Mouse (Mus musculus) left cerebral cortex, adult 2 months (tissue): ENCODE data around the gene Tbc1d7. TPM values are rescaled to one million over a fixed set of nuclear protein-coding genes. Genes with fewer than 3 reads are reported as not detected.

Experiments
- DNase-seq, 2 experiments: peaks; one replicate each; pipeline ENCODE4 v3.0.0; 2021 to 2022; ENCODE audit warnings: low spot score in 2 of 2, mixed read lengths in 1 of 2; ENCODE audit errors: extremely low spot score in 1 of 2
- H3K27ac ChIP-seq: fragments of 200-600 bp; 2 replicates; pipeline ENCODE4 v1.8.1; 2022
- H3K4me3 ChIP-seq: fragments of 200-600 bp; 2 replicates; pipeline ENCODE4 v1.8.1; 2022
- CTCF ChIP-seq: fragments of 200-600 bp; IDR thresholded peaks from 2 replicates; pipeline ENCODE4 v1.8.1; 2022; ENCODE audit warnings: antibody characterized with exemption, mild to moderate bottlenecking, moderate library complexity
- intact Hi-C: fragments of 180-260 bp; cut with DNase I; formaldehyde crosslinking; loops from one replicate; pipeline ENCODE4 v1.15.1; 2025
- total RNA-seq, 2 experiments: library from RNA; stranded (reverse); gene quantifications; 2 replicates each; pipeline ENCODE4 v1.2.3; 2021

Tbc1d7 gene
- total RNA-seq, 2 experiments from 2014 or later = 23.4 to 29.0 TPM

DNA sequence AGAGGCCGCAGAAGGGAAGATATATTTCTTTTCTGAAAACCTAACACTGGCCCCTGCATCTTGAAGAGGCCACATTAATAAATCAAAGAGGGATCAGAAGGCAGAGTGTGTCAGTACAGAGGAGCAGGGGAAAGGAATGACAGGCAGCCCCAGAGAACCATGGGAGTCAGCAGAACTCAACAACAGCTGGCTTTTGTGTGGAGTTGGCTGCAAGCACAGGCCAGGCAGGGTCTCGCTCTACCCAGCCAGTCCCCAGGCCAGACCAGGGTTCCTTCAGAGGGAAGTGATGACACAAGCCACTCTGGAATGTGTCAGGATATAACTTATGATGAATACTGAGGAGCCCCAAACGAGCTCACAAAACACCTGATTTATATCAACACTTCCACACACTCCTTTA lies 11.9 kb downstream of the Tbc1d7 start:
- no peak for TF ChIP-seq CTCF
- intact Hi-C loops = no loop called here
- Histone ChIP-seq H3K4me3 (no peak overlapping the region), H3K27ac (no peak overlapping the region)
- DNase-seq = no peak

GRCm38 (mm10) chr13:43158281-43158680 lies 13.0 kb downstream of the Tbc1d7 start:
- H3K27ac ChIP-seq = no peak overlapping the region
- no peak for DNase-seq
- TF ChIP-seq CTCF = no peak
- intact Hi-C loops = no loop called here
- H3K4me3 ChIP-seq = no peak overlapping the region

- Histone ChIP-seq H3K27ac (no peak overlapping the region), H3K4me3 (no peak overlapping the region)
- DNase-seq = no peak
- no peak for TF ChIP-seq CTCF
- intact Hi-C loops = no loop called here
Measured at GRCm38 (mm10) chr13:43157370-43157769, 13.9 kb downstream of the Tbc1d7 start.

GRCm38 (mm10) chr13:43152005-43152520 lies 19.2 kb downstream of the Tbc1d7 start:
- H3K27ac ChIP-seq = no peak overlapping the region
- no peak overlapping the region for H3K4me3 ChIP-seq
- intact Hi-C loops = no loop called here
- DNase-seq = no peak
- TF ChIP-seq CTCF = no peak

DNA sequence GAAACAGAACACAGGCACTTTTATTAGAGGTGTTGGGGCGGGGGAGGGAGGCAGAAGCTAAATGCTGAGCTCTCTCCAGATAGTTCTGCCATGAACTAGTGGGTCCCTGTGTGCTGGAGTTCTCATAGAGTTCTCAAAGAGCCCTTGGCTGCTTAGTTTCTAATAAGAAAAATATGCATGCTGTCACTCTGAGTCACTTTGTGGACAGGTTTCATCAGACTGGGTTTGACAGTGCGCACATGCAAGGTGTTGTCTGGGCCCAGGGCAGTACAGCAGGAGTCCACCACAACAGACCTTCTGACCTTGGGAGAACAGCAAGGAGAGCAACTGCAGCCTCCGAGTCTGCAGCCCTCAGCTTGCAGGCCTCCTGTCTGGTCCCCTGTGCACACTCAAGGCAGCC lies 21.6 kb downstream of the Tbc1d7 start:
- TF ChIP-seq CTCF = no peak
- Histone ChIP-seq H3K4me3 (no peak overlapping the region), H3K27ac (no peak overlapping the region)
- intact Hi-C loops = no loop called here
- no peak for DNase-seq

- Histone ChIP-seq H3K27ac (no peak overlapping the region; the same call in 1 of the 2 replicates), H3K4me3 (no peak overlapping the region)
- intact Hi-C loops = no loop called here
- no peak for TF ChIP-seq CTCF
- no peak for DNase-seq
Measured at GRCm38 (mm10) chr13:43148692-43149091, 22.6 kb downstream of the Tbc1d7 start.

DNA sequence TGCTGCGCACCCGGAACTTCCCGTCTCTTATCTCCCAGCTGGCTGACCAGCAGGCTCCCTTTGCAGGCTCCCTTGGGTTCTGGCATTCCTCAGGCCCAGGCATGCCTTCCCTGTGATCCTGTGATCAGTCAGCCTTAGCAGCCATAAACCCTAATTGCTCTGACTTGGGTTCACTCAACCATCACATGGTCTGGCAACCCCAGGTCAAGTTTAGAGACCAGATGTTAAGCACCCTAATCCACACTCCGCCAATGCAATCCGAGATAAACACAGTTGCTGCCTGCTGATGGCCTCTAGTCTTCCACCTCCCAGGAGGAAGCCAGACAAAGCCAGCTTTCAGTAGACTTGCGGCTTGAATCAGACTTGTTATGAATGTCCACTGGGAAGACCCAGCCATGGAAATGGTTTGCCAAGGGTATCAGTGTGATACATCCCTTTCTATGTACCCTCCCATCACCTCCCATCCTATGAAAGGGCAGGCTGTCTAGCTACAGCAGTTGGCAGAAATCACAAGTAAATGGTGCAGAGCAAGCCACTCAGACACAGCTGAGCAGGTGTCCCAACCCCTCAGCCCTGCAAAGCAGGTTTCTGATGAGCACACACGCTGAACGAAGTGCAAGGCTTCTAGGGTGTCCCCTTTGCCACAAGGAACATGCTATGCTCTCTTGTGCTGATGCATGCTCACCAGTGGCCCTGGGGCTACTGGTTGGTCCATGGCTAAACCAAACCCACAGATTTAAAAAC lies 24.6 kb downstream of the Tbc1d7 start:
- H3K27ac ChIP-seq = no peak overlapping the region
- no peak overlapping the region for H3K4me3 ChIP-seq
- intact Hi-C loops = no loop called here
- DNase-seq = no peak
- TF ChIP-seq CTCF = no peak

- intact Hi-C loops = no loop called here
- no peak for DNase-seq
- TF ChIP-seq CTCF = no peak
- H3K4me3 ChIP-seq = no peak overlapping the region
- peak overlapping the region; percentile 51 for H3K27ac ChIP-seq
Measured at GRCm38 (mm10) chr13:43144720-43145418, 26.4 kb downstream of the Tbc1d7 start.

- no peak overlapping the region for H3K4me3 ChIP-seq
- H3K27ac ChIP-seq = no peak overlapping the region
- intact Hi-C loops = no loop called here
- DNase-seq = no peak
- TF ChIP-seq CTCF = no peak
Measured at GRCm38 (mm10) chr13:43134468-43134867, 36.8 kb downstream of the Tbc1d7 start.

DNA sequence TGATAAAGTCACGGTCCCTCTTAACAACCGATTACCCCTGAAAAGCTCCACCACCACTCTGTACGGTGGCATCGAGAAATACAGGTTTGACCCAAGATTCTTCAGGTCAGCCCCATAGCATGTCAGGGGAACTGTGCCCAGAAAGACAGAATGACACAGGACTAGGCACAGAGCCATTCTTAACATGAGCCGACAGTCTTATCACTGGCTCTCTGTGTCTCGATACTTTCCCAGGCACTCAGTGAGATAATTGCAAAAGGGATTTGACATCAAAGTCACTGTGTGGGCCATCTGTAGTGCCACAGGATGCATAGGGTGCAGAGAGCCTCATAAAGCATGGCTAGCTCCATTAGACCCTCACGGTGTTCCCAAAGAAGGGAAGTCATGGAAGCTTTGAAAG lies 37.9 kb downstream of the Tbc1d7 start:
- H3K27ac ChIP-seq = no peak overlapping the region
- TF ChIP-seq CTCF = no peak
- no peak for DNase-seq
- no peak overlapping the region for H3K4me3 ChIP-seq
- intact Hi-C loops = no loop called here

DNA sequence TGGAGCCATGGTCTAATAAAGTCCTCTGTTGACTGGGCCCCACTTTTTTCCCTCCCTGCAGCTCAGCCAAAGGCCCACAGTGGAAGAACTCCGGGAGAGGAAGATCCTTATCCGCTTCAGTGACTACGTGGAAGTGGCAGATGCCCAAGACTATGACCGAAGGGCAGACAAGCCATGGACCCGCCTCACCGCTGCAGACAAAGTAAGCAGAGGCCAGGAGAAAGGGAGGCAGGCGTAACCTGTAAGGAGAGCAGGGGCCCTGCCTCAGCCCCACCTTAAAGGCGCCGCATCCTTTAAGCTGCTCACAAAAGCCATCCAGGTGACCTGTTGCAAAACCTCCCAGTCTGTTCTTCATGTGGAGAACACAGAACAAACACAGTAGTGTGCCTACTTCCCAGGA lies 38.4 kb downstream of the Tbc1d7 start:
- no peak overlapping the region for H3K27ac ChIP-seq
- H3K4me3 ChIP-seq = no peak overlapping the region
- no peak for DNase-seq
- intact Hi-C loops = no loop called here
- TF ChIP-seq CTCF = no peak

DNA sequence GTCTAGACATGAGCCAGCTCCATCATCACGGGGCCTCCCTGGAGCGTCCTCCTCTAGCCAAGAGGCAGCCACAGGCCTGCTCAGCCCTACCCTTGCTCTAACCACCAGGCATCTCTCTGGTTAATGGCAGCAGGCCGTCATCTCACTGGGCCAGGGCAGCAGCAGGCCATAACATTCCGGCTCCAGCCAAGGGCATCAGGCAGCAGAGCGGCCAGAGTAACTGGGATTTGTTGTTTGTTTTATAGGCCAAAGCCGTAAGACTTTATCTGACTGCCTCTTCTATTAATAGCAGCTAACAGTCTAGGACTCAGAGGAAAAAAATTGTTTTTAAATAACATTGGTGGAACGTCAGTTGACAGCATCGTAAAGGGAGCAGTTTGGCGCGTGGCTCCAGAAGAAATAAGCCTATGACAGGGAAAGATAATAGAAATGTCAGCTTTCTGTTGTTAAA lies 39.5 kb downstream of the Tbc1d7 start:
- no peak for TF ChIP-seq CTCF
- Histone ChIP-seq H3K27ac (no peak overlapping the region), H3K4me3 (no peak overlapping the region)
- no peak for DNase-seq
- intact Hi-C loops = no loop called here
